Mouse (Mus musculus): Measurements from ENCODE around the gene Pign. TPM values are rescaled to one million over a fixed set of nuclear protein-coding genes. Genes with fewer than 3 reads are reported as not detected.

The Pign gene
- polyA plus RNA-seq, 1 experiment from 2014 or later: 7.4 TPM

GRCm38 (mm10) chr1:105588697-105589096 lies 74.8 kb downstream of the Pign start:
- no peak overlapping the region for H3K4me3 ChIP-seq (ENCODE audit: low read length)
- ATAC-seq (replicated peaks; ENCODE audit: extremely low read depth, insufficient read depth, low FRiP score): no peak
- H3K36me3 ChIP-seq (ENCODE audit: control insufficient read depth, insufficient read depth): peaks cover 9% of the 10 kb centered on the region
- 80% methylated on average over 5 of the region's 5 CpGs for WGBS
- no peak overlapping the region for H3K9ac ChIP-seq (ENCODE audit: low read length)
- no peak overlapping the region for H3K27ac ChIP-seq (ENCODE audit: low read length)
- no peaks in the 10 kb centered on the region for H3K27me3 ChIP-seq (ENCODE audit: control insufficient read depth, insufficient read depth, low read length)
- H3K9me3 ChIP-seq (replicated peaks; ENCODE audit: control insufficient read depth, low read length): no peaks in the 10 kb centered on the region
- no peaks in the 10 kb centered on the region for H3K4me1 ChIP-seq (ENCODE audit: control insufficient read depth, insufficient read depth, low read length)
- H3K4me2 ChIP-seq (ENCODE audit: low read depth, low read length): no peak overlapping the region

- no peaks in the 10 kb centered on the region for H3K27me3 ChIP-seq (ENCODE audit: control insufficient read depth, insufficient read depth, low read length)
- peaks cover 26% of the 10 kb centered on the region for H3K36me3 ChIP-seq (ENCODE audit: control insufficient read depth, insufficient read depth)
- 81% methylated on average over 1 of the region's 1 CpGs for WGBS
- H3K9ac ChIP-seq (ENCODE audit: low read length): no peak overlapping the region
- no peaks in the 10 kb centered on the region for H3K4me1 ChIP-seq (ENCODE audit: control insufficient read depth, insufficient read depth, low read length)
- ATAC-seq (replicated peaks; ENCODE audit: extremely low read depth, insufficient read depth, low FRiP score): no peak
- no peak overlapping the region for H3K4me2 ChIP-seq (ENCODE audit: low read depth, low read length)
- H3K4me3 ChIP-seq (ENCODE audit: low read length): no peak overlapping the region
- no peaks in the 10 kb centered on the region for H3K9me3 ChIP-seq (replicated peaks; ENCODE audit: control insufficient read depth, low read length)
- H3K27ac ChIP-seq (ENCODE audit: low read length): no peak overlapping the region
These were observed 80.7 kb downstream of the Pign start for GRCm38 (mm10) chr1:105582800-105583199.

- ATAC-seq (replicated peaks; ENCODE audit: extremely low read depth, insufficient read depth, low FRiP score): no peak
- peaks cover 23% of the 10 kb centered on the region for H3K36me3 ChIP-seq (ENCODE audit: control insufficient read depth, insufficient read depth)
- 94% methylated on average over 1 of the region's 2 CpGs for WGBS
- no peaks in the 10 kb centered on the region for H3K27me3 ChIP-seq (ENCODE audit: control insufficient read depth, insufficient read depth, low read length)
- H3K9me3 ChIP-seq (replicated peaks; ENCODE audit: control insufficient read depth, low read length): no peaks in the 10 kb centered on the region
- H3K4me1 ChIP-seq (ENCODE audit: control insufficient read depth, insufficient read depth, low read length): no peaks in the 10 kb centered on the region
- H3K4me2 ChIP-seq (ENCODE audit: low read depth, low read length): no peak overlapping the region
- H3K9ac ChIP-seq (ENCODE audit: low read length): no peak overlapping the region
- H3K4me3 ChIP-seq (ENCODE audit: low read length): no peak overlapping the region
- H3K27ac ChIP-seq (ENCODE audit: low read length): no peak overlapping the region
These were observed 82.6 kb downstream of the Pign start for GRCm38 (mm10) chr1:105580909-105581308.

- H3K27ac ChIP-seq (ENCODE audit: low read length): no peak overlapping the region
- H3K4me2 ChIP-seq (ENCODE audit: low read depth, low read length): no peak overlapping the region
- no peaks in the 10 kb centered on the region for H3K4me1 ChIP-seq (ENCODE audit: control insufficient read depth, insufficient read depth, low read length)
- ATAC-seq (replicated peaks; ENCODE audit: extremely low read depth, insufficient read depth, low FRiP score): no peak
- no peak overlapping the region for H3K9ac ChIP-seq (ENCODE audit: low read length)
- no peaks in the 10 kb centered on the region for H3K9me3 ChIP-seq (replicated peaks; ENCODE audit: control insufficient read depth, low read length)
- WGBS: 81% methylated on average over 3 of the region's 3 CpGs
- H3K36me3 ChIP-seq (ENCODE audit: control insufficient read depth, insufficient read depth): no peaks in the 10 kb centered on the region; the same call in 1 of the 2 replicates
- H3K4me3 ChIP-seq (ENCODE audit: low read length): no peak overlapping the region
- no peaks in the 10 kb centered on the region for H3K27me3 ChIP-seq (ENCODE audit: control insufficient read depth, insufficient read depth, low read length)
These were observed 97.4 kb downstream of the Pign start for GRCm38 (mm10) chr1:105566051-105566450.

- Histone ChIP-seq H3K36me3 (ENCODE audit: control insufficient read depth, insufficient read depth) (no peaks in the 10 kb centered on the region; the same call in 1 of the 2 replicates), H3K9ac (ENCODE audit: low read length) (no peak overlapping the region), H3K4me3 (ENCODE audit: low read length) (no peak overlapping the region), H3K27me3 (ENCODE audit: control insufficient read depth, insufficient read depth, low read length) (no peaks in the 10 kb centered on the region), H3K27ac (ENCODE audit: low read length) (no peak overlapping the region), H3K4me1 (ENCODE audit: control insufficient read depth, insufficient read depth, low read length) (no peaks in the 10 kb centered on the region), H3K9me3 (replicated peaks; ENCODE audit: control insufficient read depth, low read length) (no peaks in the 10 kb centered on the region), H3K4me2 (ENCODE audit: low read depth, low read length) (no peak overlapping the region)
- no peak for ATAC-seq (replicated peaks; ENCODE audit: extremely low read depth, insufficient read depth, low FRiP score)
- WGBS: 64% methylated on average over 1 of the region's 1 CpGs
These were observed 99.2 kb downstream of the Pign start for GRCm38 (mm10) chr1:105564289-105564688.

GRCm38 (mm10) chr1:105563821-105564220 lies 99.7 kb downstream of the Pign start:
- H3K36me3 ChIP-seq (ENCODE audit: control insufficient read depth, insufficient read depth): no peaks in the 10 kb centered on the region; the same call in 1 of the 2 replicates
- 85% methylated on average over 2 of the region's 2 CpGs for WGBS
- no peaks in the 10 kb centered on the region for H3K27me3 ChIP-seq (ENCODE audit: control insufficient read depth, insufficient read depth, low read length)
- no peaks in the 10 kb centered on the region for H3K9me3 ChIP-seq (replicated peaks; ENCODE audit: control insufficient read depth, low read length)
- no peaks in the 10 kb centered on the region for H3K4me1 ChIP-seq (ENCODE audit: control insufficient read depth, insufficient read depth, low read length)
- no peak overlapping the region for H3K4me2 ChIP-seq (ENCODE audit: low read depth, low read length)
- no peak for ATAC-seq (replicated peaks; ENCODE audit: extremely low read depth, insufficient read depth, low FRiP score)
- no peak overlapping the region for H3K4me3 ChIP-seq (ENCODE audit: low read length)
- H3K9ac ChIP-seq (ENCODE audit: low read length): no peak overlapping the region
- no peak overlapping the region for H3K27ac ChIP-seq (ENCODE audit: low read length)

GRCm38 (mm10) chr1:105556078-105556477 lies 107.4 kb downstream of the Pign start:
- H3K9ac ChIP-seq (ENCODE audit: low read length): no peak overlapping the region
- no peaks in the 10 kb centered on the region for H3K27me3 ChIP-seq (ENCODE audit: control insufficient read depth, insufficient read depth, low read length)
- peaks cover 2% of the 10 kb centered on the region; the same call in 1 of the 2 replicates for H3K36me3 ChIP-seq (ENCODE audit: control insufficient read depth, insufficient read depth)
- H3K9me3 ChIP-seq (replicated peaks; ENCODE audit: control insufficient read depth, low read length): no peaks in the 10 kb centered on the region
- no peak overlapping the region for H3K4me3 ChIP-seq (ENCODE audit: low read length)
- H3K4me1 ChIP-seq (ENCODE audit: control insufficient read depth, insufficient read depth, low read length): no peaks in the 10 kb centered on the region
- no peak overlapping the region for H3K4me2 ChIP-seq (ENCODE audit: low read depth, low read length)
- H3K27ac ChIP-seq (ENCODE audit: low read length): no peak overlapping the region
- ATAC-seq (replicated peaks; ENCODE audit: extremely low read depth, insufficient read depth, low FRiP score): no peak

GRCm38 (mm10) chr1:105555192-105555718 lies 108.2 kb downstream of the Pign start:
- Histone ChIP-seq H3K27me3 (ENCODE audit: control insufficient read depth, insufficient read depth, low read length) (no peaks in the 10 kb centered on the region), H3K4me3 (ENCODE audit: low read length) (no peak overlapping the region), H3K9me3 (replicated peaks; ENCODE audit: control insufficient read depth, low read length) (no peaks in the 10 kb centered on the region), H3K4me1 (ENCODE audit: control insufficient read depth, insufficient read depth, low read length) (no peaks in the 10 kb centered on the region), H3K36me3 (ENCODE audit: control insufficient read depth, insufficient read depth) (peaks cover 2% of the 10 kb centered on the region; the same call in 1 of the 2 replicates), H3K4me2 (ENCODE audit: low read depth, low read length) (no peak overlapping the region), H3K9ac (ENCODE audit: low read length) (no peak overlapping the region), H3K27ac (ENCODE audit: low read length) (no peak overlapping the region)
- ATAC-seq (replicated peaks; ENCODE audit: extremely low read depth, insufficient read depth, low FRiP score): no peak
- WGBS: 43% methylated on average over 1 of the region's 1 CpGs

GRCm38 (mm10) chr1:105553130-105553529 lies 110.3 kb downstream of the Pign start:
- Histone ChIP-seq H3K27ac (ENCODE audit: low read length) (no peak overlapping the region), H3K4me1 (ENCODE audit: control insufficient read depth, insufficient read depth, low read length) (no peaks in the 10 kb centered on the region), H3K4me3 (ENCODE audit: low read length) (no peak overlapping the region), H3K9me3 (replicated peaks; ENCODE audit: control insufficient read depth, low read length) (no peaks in the 10 kb centered on the region), H3K9ac (ENCODE audit: low read length) (no peak overlapping the region), H3K27me3 (ENCODE audit: control insufficient read depth, insufficient read depth, low read length) (no peaks in the 10 kb centered on the region), H3K36me3 (ENCODE audit: control insufficient read depth, insufficient read depth) (peaks cover 2% of the 10 kb centered on the region; the same call in 1 of the 2 replicates), H3K4me2 (ENCODE audit: low read depth, low read length) (no peak overlapping the region)
- ATAC-seq (replicated peaks; ENCODE audit: extremely low read depth, insufficient read depth, low FRiP score): no peak
- 88% methylated on average over 3 of the region's 3 CpGs for WGBS

All from heart, embryonic 16.5 days (tissue).